Mouse (Mus musculus): ENCODE measurements around the gene Ccdc24. TPM values are rescaled to one million over a fixed set of nuclear protein-coding genes. Genes with fewer than 3 reads are reported as not detected.
A peak's percentile ranks its signal among the peaks of the same experiment; 100 is the strongest.

Ccdc24 gene
- polyA plus RNA-seq, 1 experiment from 2014 or later = 1.4 TPM

GRCm38 (mm10) chr4:117871787-117872186 lies 570 bp downstream of the Ccdc24 start:
- H3K4me1 ChIP-seq (ENCODE audit: control insufficient read depth, insufficient read depth, low read length) = peaks cover 8% of the 10 kb centered on the region
- H3K9ac ChIP-seq (ENCODE audit: low read length) = no peak overlapping the region
- H3K36me3 ChIP-seq (ENCODE audit: control insufficient read depth, insufficient read depth, low read length) = peaks cover 3% of the 10 kb centered on the region; the same call in 1 of the 2 replicates
- H3K4me2 ChIP-seq = no peak overlapping the region
- ATAC-seq (ENCODE audit: low FRiP score) (no peak), DNase-seq (ENCODE audit: low spot score, missing footprints) (peak; percentile 86)
- no peaks in the 10 kb centered on the region for H3K9me3 ChIP-seq (ENCODE audit: control insufficient read depth, low read length)
- 69% methylated on average over 7 of the region's 7 CpGs for WGBS
- no peak overlapping the region for H3K27ac ChIP-seq (ENCODE audit: low read depth, low read length)
- no peak overlapping the region for H3K4me3 ChIP-seq (ENCODE audit: low read depth, low read length)
- H3K27me3 ChIP-seq (ENCODE audit: control insufficient read depth, insufficient read depth, low read length) = peaks cover 2% of the 10 kb centered on the region; the same call in 1 of the 2 replicates

DNA sequence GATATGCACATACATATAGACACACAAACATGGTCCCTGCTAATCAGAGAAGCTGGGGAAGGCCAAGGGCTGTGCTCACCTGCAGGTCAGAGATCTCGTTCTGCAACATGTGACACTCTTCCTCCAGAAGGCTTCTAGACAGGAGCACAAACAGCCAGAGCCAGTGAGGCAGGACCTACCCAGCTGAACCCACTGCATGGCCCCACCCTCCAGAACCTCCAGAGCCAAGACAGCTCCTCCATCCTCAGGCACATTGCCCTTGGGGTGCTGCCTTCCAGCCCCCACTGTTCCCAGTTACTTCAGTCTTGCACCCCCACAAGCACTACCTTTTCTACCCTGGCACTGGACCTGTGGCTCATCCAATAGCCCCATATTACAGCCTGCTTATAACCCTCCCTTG lies 1.9 kb downstream of the Ccdc24 start:
- Histone ChIP-seq H3K4me3 (ENCODE audit: low read depth, low read length) (no peak overlapping the region), H3K4me1 (ENCODE audit: control insufficient read depth, insufficient read depth, low read length) (peaks cover 8% of the 10 kb centered on the region), H3K27me3 (ENCODE audit: control insufficient read depth, insufficient read depth, low read length) (peaks cover 2% of the 10 kb centered on the region; the same call in 1 of the 2 replicates), H3K27ac (ENCODE audit: low read depth, low read length) (no peak overlapping the region), H3K36me3 (ENCODE audit: control insufficient read depth, insufficient read depth, low read length) (peaks cover 3% of the 10 kb centered on the region; the same call in 1 of the 2 replicates), H3K9me3 (ENCODE audit: control insufficient read depth, low read length) (no peaks in the 10 kb centered on the region), H3K9ac (ENCODE audit: low read length) (no peak overlapping the region), H3K4me2 (no peak overlapping the region)
- ATAC-seq (ENCODE audit: low FRiP score) (no peak), DNase-seq (ENCODE audit: low spot score, missing footprints) (no peak)
- 50% methylated on average over 1 of the region's 1 CpGs for WGBS

DNA sequence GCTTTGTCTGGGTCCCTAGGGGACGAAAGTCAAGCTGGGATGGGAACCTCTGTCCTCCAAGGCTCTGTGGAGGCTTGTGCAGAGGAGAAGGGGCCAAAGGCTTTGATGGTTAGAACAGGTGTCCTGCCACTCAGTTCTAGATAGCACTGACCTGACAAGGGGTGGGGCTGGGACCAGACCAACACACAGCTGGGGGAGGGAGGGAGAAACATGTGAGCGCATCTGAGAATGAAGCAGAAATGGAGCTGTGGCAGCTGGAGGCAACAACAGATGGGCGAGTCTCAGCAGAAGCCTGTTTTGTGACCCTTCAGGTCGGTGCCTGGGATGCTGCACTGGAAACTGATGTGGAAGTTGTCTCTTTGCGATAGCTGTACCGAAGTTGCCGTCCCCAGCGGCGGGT lies 3.0 kb downstream of the Ccdc24 start:
- ATAC-seq (ENCODE audit: low FRiP score) = no peak
- Histone ChIP-seq H3K27ac (ENCODE audit: low read depth, low read length) (no peak overlapping the region), H3K27me3 (ENCODE audit: control insufficient read depth, insufficient read depth, low read length) (peaks cover 2% of the 10 kb centered on the region; the same call in 1 of the 2 replicates), H3K36me3 (ENCODE audit: control insufficient read depth, insufficient read depth, low read length) (peaks cover 3% of the 10 kb centered on the region; the same call in 1 of the 2 replicates), H3K9ac (ENCODE audit: low read length) (no peak overlapping the region), H3K9me3 (ENCODE audit: control insufficient read depth, low read length) (no peaks in the 10 kb centered on the region), H3K4me1 (ENCODE audit: control insufficient read depth, insufficient read depth, low read length) (peaks cover 8% of the 10 kb centered on the region), H3K4me2 (no peak overlapping the region), H3K4me3 (ENCODE audit: low read depth, low read length) (no peak overlapping the region)
- DNase-seq (ENCODE audit: low spot score, missing footprints) = no peak
- 68% methylated on average over 9 of the region's 9 CpGs for WGBS

DNA sequence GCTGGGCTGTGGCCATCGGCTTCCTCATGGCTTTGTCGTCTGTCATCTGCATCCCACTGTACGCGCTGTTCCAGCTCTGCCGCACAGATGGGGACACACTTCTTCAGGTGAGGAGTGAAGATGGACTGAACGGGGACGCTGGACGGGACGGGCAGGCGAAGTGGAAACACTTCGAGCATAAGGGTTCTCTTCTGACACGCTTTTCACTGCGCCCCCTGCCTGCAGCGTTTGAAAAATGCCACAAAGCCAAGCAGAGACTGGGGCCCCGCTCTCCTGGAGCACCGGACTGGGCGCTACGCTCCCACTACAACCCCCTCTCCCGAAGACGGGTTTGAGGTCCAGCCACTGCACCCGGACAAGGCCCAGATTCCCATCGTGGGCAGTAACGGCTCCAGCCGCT lies 4.5 kb downstream of the Ccdc24 start:
- no peak overlapping the region for H3K9ac ChIP-seq (ENCODE audit: low read length)
- H3K27me3 ChIP-seq (ENCODE audit: control insufficient read depth, insufficient read depth, low read length) = peaks cover 2% of the 10 kb centered on the region; the same call in 1 of the 2 replicates
- H3K36me3 ChIP-seq (ENCODE audit: control insufficient read depth, insufficient read depth, low read length) = no peaks in the 10 kb centered on the region; the same call in 1 of the 2 replicates
- 14% methylated on average over 24 of the region's 24 CpGs for WGBS
- no peak overlapping the region; the same call in 1 of the 2 replicates for H3K4me2 ChIP-seq
- H3K9me3 ChIP-seq (ENCODE audit: control insufficient read depth, low read length) = no peaks in the 10 kb centered on the region
- H3K4me3 ChIP-seq (ENCODE audit: low read depth, low read length) = no peak overlapping the region
- DNase-seq (ENCODE audit: low spot score, missing footprints) (peak; percentile 96), ATAC-seq (ENCODE audit: low FRiP score) (0 out of 2 replicates have a peak, but pooled peaks have one; percentile 5)
- H3K4me1 ChIP-seq (ENCODE audit: control insufficient read depth, insufficient read depth, low read length) = peaks cover 8% of the 10 kb centered on the region
- no peak overlapping the region for H3K27ac ChIP-seq (ENCODE audit: low read depth, low read length)

DNA sequence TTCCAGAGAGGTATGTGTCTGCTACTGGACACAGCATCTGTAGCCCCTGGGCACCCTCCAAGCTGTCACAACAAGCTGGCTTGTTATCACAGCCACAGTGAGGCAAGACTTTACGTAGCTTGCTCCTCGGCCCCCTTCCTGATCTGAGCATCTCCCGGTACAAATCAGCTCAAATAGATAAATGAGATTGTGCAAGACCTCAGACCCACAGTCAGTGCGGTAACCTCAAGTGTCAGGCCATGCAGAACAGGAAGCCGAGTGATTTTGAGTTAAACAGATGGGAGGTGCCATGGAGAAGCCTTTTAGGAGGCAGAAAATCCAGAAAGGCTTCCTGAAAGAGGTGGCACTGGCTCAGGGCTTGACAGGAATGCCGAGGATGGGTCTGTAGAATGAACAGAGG lies 5.4 kb downstream of the Ccdc24 start:
- H3K27ac ChIP-seq (ENCODE audit: low read depth, low read length) = no peak overlapping the region
- H3K36me3 ChIP-seq (ENCODE audit: control insufficient read depth, insufficient read depth, low read length) = no peaks in the 10 kb centered on the region; the same call in 1 of the 2 replicates
- WGBS = 82% methylated on average over 6 of the region's 6 CpGs
- no peak overlapping the region for H3K9ac ChIP-seq (ENCODE audit: low read length)
- DNase-seq (ENCODE audit: low spot score, missing footprints) (no peak), ATAC-seq (ENCODE audit: low FRiP score) (no peak)
- peaks cover 2% of the 10 kb centered on the region; the same call in 1 of the 2 replicates for H3K27me3 ChIP-seq (ENCODE audit: control insufficient read depth, insufficient read depth, low read length)
- H3K4me3 ChIP-seq (ENCODE audit: low read depth, low read length) = no peak overlapping the region
- no peaks in the 10 kb centered on the region for H3K9me3 ChIP-seq (ENCODE audit: control insufficient read depth, low read length)
- H3K4me1 ChIP-seq (ENCODE audit: control insufficient read depth, insufficient read depth, low read length) = 0 out of 2 replicates have a peak, but pooled peaks cover 2% of the 10 kb centered on the region
- no peak overlapping the region for H3K4me2 ChIP-seq

- no peaks in the 10 kb centered on the region for H3K36me3 ChIP-seq (ENCODE audit: control insufficient read depth, insufficient read depth, low read length)
- no peak overlapping the region for H3K27ac ChIP-seq (ENCODE audit: low read depth, low read length)
- H3K4me1 ChIP-seq (ENCODE audit: control insufficient read depth, insufficient read depth, low read length) = 0 out of 2 replicates have a peak, but pooled peaks cover 2% of the 10 kb centered on the region
- no peak for DNase-seq (ENCODE audit: low spot score, missing footprints)
- H3K9me3 ChIP-seq (ENCODE audit: control insufficient read depth, low read length) = no peaks in the 10 kb centered on the region
- H3K4me2 ChIP-seq = no peak overlapping the region
- WGBS = 66% methylated on average over 9 of the region's 9 CpGs
- no peak overlapping the region for H3K9ac ChIP-seq (ENCODE audit: low read length)
- peaks cover 2% of the 10 kb centered on the region; the same call in 1 of the 2 replicates for H3K27me3 ChIP-seq (ENCODE audit: control insufficient read depth, insufficient read depth, low read length)
- ATAC-seq (ENCODE audit: low FRiP score) = no peak
- no peak overlapping the region for H3K4me3 ChIP-seq (ENCODE audit: low read depth, low read length)
These were observed 6.3 kb downstream of the Ccdc24 start for GRCm38 (mm10) chr4:117866083-117866482.

- H3K9me3 ChIP-seq (ENCODE audit: control insufficient read depth, low read length) = no peaks in the 10 kb centered on the region
- 30% methylated on average over 4 of the region's 4 CpGs for WGBS
- no peak overlapping the region for H3K27ac ChIP-seq (ENCODE audit: low read depth, low read length)
- H3K4me1 ChIP-seq (ENCODE audit: control insufficient read depth, insufficient read depth, low read length) = 0 out of 2 replicates have a peak, but pooled peaks cover 2% of the 10 kb centered on the region
- H3K4me3 ChIP-seq (ENCODE audit: low read depth, low read length) = no peak overlapping the region
- no peak overlapping the region for H3K4me2 ChIP-seq
- no peak overlapping the region for H3K9ac ChIP-seq (ENCODE audit: low read length)
- ATAC-seq (ENCODE audit: low FRiP score) (peak; percentile 26; the same call in 1 of the 2 replicates), DNase-seq (ENCODE audit: low spot score, missing footprints) (no peak)
- H3K27me3 ChIP-seq (ENCODE audit: control insufficient read depth, insufficient read depth, low read length) = peaks cover 2% of the 10 kb centered on the region; the same call in 1 of the 2 replicates
- no peaks in the 10 kb centered on the region for H3K36me3 ChIP-seq (ENCODE audit: control insufficient read depth, insufficient read depth, low read length)
These were observed 9.5 kb downstream of the Ccdc24 start for GRCm38 (mm10) chr4:117862823-117863222.

DNA sequence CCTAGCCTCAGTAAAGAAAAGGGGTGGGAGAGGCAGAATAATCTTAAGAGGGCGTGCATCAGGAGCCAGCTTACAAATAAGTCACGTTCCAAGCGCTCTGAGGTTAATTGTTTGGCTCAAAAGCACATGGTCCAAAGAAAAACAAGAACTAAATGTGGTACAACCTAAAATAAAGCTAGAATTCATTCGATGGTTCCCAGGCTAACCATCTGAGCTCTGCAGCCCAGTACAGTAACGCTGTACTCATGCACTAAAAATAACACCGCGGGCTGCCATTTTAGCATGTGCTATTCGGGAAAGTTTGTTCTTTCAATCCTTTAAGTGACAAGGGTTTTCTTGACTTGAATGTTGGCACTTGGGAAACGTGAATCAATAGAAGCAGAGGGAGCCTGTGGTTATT lies 11.8 kb downstream of the Ccdc24 start:
- Histone ChIP-seq H3K9ac (ENCODE audit: low read length) (no peak overlapping the region), H3K27me3 (ENCODE audit: control insufficient read depth, insufficient read depth, low read length) (no peaks in the 10 kb centered on the region), H3K4me2 (no peak overlapping the region), H3K27ac (ENCODE audit: low read depth, low read length) (no peak overlapping the region), H3K36me3 (ENCODE audit: control insufficient read depth, insufficient read depth, low read length) (no peaks in the 10 kb centered on the region), H3K4me3 (ENCODE audit: low read depth, low read length) (no peak overlapping the region), H3K9me3 (ENCODE audit: control insufficient read depth, low read length) (no peaks in the 10 kb centered on the region), H3K4me1 (ENCODE audit: control insufficient read depth, insufficient read depth, low read length) (no peaks in the 10 kb centered on the region)
- ATAC-seq (ENCODE audit: low FRiP score) = no peak
- no peak for DNase-seq (ENCODE audit: low spot score, missing footprints)
- WGBS = 84% methylated on average over 9 of the region's 9 CpGs

- WGBS = 74% methylated on average over 3 of the region's 3 CpGs
- H3K36me3 ChIP-seq (ENCODE audit: control insufficient read depth, insufficient read depth, low read length) = no peaks in the 10 kb centered on the region
- H3K4me2 ChIP-seq = no peak overlapping the region
- H3K9me3 ChIP-seq (ENCODE audit: control insufficient read depth, low read length) = no peaks in the 10 kb centered on the region
- no peak overlapping the region for H3K4me3 ChIP-seq (ENCODE audit: low read depth, low read length)
- H3K27ac ChIP-seq (ENCODE audit: low read depth, low read length) = no peak overlapping the region
- ATAC-seq (ENCODE audit: low FRiP score) = peak; percentile 35; the same call in 1 of the 2 replicates
- H3K4me1 ChIP-seq (ENCODE audit: control insufficient read depth, insufficient read depth, low read length) = no peaks in the 10 kb centered on the region
- no peak overlapping the region for H3K9ac ChIP-seq (ENCODE audit: low read length)
- no peak for DNase-seq (ENCODE audit: low spot score, missing footprints)
- no peaks in the 10 kb centered on the region for H3K27me3 ChIP-seq (ENCODE audit: control insufficient read depth, insufficient read depth, low read length)
These were observed 13.6 kb downstream of the Ccdc24 start for GRCm38 (mm10) chr4:117858794-117859193.
